Mouse (Mus musculus): ENCODE data around the gene Gstm6.
A peak's percentile ranks its signal among the peaks of the same experiment; 100 is the strongest.

Gene Gstm6

GRCm38 (mm10) chr3:107940524-107940923 lies 3.0 kb downstream of the Gstm6 start:
- peak in 1 of 2 experiments; percentile 54 for DNase-seq (ENCODE audit: low spot score in 2 of 2)

- peak; percentile 57 to 82 for DNase-seq (ENCODE audit: low spot score in 2 of 2)
These were observed 3.7 kb downstream of the Gstm6 start for GRCm38 (mm10) chr3:107939830-107940229.

GRCm38 (mm10) chr3:107939403-107939802 lies 4.1 kb downstream of the Gstm6 start:
- peak; percentile 50 to 59 for DNase-seq (ENCODE audit: low spot score in 2 of 2)

- DNase-seq (ENCODE audit: low spot score in 2 of 2), result no peak
These were observed 7.7 kb downstream of the Gstm6 start for GRCm38 (mm10) chr3:107935888-107936287.

- no peak for DNase-seq (ENCODE audit: low spot score in 2 of 2)
These were observed 8.3 kb downstream of the Gstm6 start for GRCm38 (mm10) chr3:107935268-107935667.

- DNase-seq (ENCODE audit: low spot score in 2 of 2), result no peak
These were observed 11.4 kb downstream of the Gstm6 start for GRCm38 (mm10) chr3:107932128-107932527.

- peak; percentile 98 for DNase-seq (ENCODE audit: low spot score in 2 of 2)
These were observed 11.9 kb downstream of the Gstm6 start, which contains the start of gene Gstm7 for GRCm38 (mm10) chr3:107931670-107932069. Gene Gstm7 (minus strand): TSS chr3:107931817.

- no peak for DNase-seq (ENCODE audit: low spot score in 2 of 2)
These were observed 12.4 kb downstream of the Gstm6 start for GRCm38 (mm10) chr3:107931134-107931533.

GRCm38 (mm10) chr3:107929731-107930130 lies 13.8 kb downstream of the Gstm6 start:
- DNase-seq (ENCODE audit: low spot score in 2 of 2), result no peak

GRCm38 (mm10) chr3:107929243-107929642 lies 14.3 kb downstream of the Gstm6 start:
- no peak for DNase-seq (ENCODE audit: low spot score in 2 of 2)

GRCm38 (mm10) chr3:107928691-107929090 lies 14.9 kb downstream of the Gstm6 start:
- DNase-seq (ENCODE audit: low spot score in 2 of 2), result no peak

GRCm38 (mm10) chr3:107927841-107928240 lies 15.7 kb downstream of the Gstm6 start:
- DNase-seq (ENCODE audit: low spot score in 2 of 2), result no peak

- no peak for DNase-seq (ENCODE audit: low spot score in 2 of 2)
These were observed 18.2 kb downstream of the Gstm6 start for GRCm38 (mm10) chr3:107925335-107925734.

- DNase-seq (ENCODE audit: low spot score in 2 of 2), result no peak
These were observed 23.2 kb downstream of the Gstm6 start for GRCm38 (mm10) chr3:107920348-107920747.

- peak; percentile 59 to 70 for DNase-seq (ENCODE audit: low spot score in 2 of 2)
These were observed 25.7 kb downstream of the Gstm6 start for GRCm38 (mm10) chr3:107917783-107918408.

GRCm38 (mm10) chr3:107917097-107917496 lies 26.5 kb downstream of the Gstm6 start:
- no peak for DNase-seq (ENCODE audit: low spot score in 2 of 2)

- DNase-seq (ENCODE audit: low spot score in 2 of 2), result no peak
These were observed 26.9 kb downstream of the Gstm6 start for GRCm38 (mm10) chr3:107916674-107917073.

GRCm38 (mm10) chr3:107905942-107906341 lies 37.6 kb downstream of the Gstm6 start:
- DNase-seq (ENCODE audit: low spot score in 2 of 2), result no peak

- no peak for DNase-seq (ENCODE audit: low spot score in 2 of 2)
These were observed 42.4 kb downstream of the Gstm6 start for GRCm38 (mm10) chr3:107900955-107901673.

- DNase-seq (ENCODE audit: low spot score in 2 of 2), result no peak
These were observed 44.9 kb downstream of the Gstm6 start for GRCm38 (mm10) chr3:107898691-107899090.

GRCm38 (mm10) chr3:107895720-107896569 lies 47.6 kb downstream of the Gstm6 start, which contains the start of gene Gstm5:
Gene Gstm5 (plus strand): TSS chr3:107895821.
- DNase-seq (ENCODE audit: low spot score in 2 of 2), result peak; percentile 92

- DNase-seq (ENCODE audit: low spot score in 2 of 2), result no peak
These were observed 48.3 kb downstream of the Gstm6 start for GRCm38 (mm10) chr3:107895194-107895719.

All from right cerebral cortex, postnatal 10 days (tissue).